Mouse (Mus musculus) urinary bladder, postnatal 36 days (tissue): ENCODE measurements at regions not wholly inside any gene's neighbourhood (a gene's known extent, or its start where the extent isn't known, plus 50 kb on each side); places are given as distances from the start of the nearest gene placed in this dataset.
A peak's percentile ranks its signal among the peaks of the same experiment; 100 is the strongest.

Source experiments
- DNase-seq, 2 experiments: peaks; one replicate each; pipeline ENCODE4 v3.0.0; 2022; ENCODE audit warnings: low spot score in 2 of 2, mixed read lengths in 1 of 2

DNA sequence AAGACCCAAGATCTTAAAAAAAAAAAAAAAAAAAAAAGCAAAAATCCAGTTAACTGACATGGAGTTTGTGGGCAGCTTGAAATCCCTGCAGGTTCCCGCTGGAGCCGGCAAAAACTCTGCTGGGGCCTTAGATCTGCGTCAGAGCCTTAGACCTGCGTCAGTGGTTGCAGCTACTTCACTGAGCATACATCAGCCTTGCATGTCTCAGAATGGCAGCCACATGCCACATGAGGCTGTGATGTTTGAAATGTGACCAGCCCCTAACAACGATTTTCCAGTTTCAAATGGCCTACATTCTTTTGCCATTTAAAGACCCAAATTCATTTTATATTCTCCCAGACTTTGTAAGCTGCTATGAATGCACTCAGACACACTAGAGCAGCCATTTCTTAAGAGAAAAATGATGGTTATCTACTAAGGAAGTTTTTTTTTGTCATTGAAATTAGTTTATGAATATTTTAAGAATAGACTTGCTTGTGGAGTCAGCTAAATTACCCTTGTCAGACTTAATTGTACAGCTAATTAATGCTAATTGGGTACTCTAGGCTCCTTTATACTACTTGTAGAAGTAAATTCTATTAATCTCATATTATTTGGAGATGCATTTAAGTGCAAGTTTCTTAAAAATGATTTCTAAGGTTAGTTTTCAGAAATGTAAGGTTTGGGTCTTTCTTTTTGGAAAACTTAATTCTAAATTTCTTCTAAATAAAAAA lies 70.8 kb downstream of the Toporsl start:
- DNase-seq: no peak

GRCm38 (mm10) chr4:52709563-52709962 lies 104.8 kb upstream of the Olfr275 start:
- DNase-seq: no peak

DNA sequence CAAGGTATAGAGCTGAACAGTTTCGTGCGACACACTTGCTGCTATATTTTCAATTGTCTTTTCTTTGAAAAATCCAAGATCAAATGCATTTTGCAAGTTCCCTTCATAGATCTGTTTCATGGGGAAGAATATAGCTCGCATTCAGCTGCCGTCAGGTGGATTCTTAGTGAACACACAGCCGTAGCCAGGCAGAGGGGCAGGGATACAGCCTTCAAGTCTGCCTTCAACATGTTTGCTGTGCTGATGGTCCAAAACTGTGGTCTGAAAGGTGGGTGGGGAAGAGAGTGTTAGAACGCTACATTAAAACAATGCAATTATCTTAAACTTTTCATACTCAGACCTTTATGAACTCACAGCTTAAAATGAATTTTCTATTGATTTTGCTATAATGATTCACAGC lies 88.2 kb upstream of the Olfr275 start:
- DNase-seq: no peak

GRCm38 (mm10) chr4:52726625-52727297 lies 87.6 kb upstream of the Olfr275 start:
- DNase-seq: peak; percentile 14 to 17

DNA sequence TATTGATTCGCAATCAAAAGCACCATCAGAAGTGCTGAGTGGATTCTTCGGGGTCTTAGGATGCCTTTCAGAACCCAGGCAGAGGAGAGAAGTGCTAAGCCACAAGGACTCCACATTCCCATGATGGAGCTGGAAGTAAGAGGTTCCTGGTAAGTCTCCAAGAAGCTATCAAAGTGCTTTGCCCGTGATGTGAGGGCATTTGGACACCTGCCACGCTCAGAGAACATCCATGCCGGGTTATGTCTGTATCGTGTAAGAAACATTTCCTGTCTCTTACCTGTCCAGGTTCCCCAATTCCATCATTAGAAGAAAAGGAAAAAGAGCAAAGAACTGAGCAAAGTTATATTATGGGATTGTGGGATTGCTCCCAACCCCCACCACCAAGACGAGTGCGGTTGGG lies 81.3 kb upstream of the Olfr275 start:
- DNase-seq: no peak

- no peak for DNase-seq
Observed at GRCm38 (mm10) chr4:52739543-52740474, 74.6 kb upstream of the Olfr275 start.

GRCm38 (mm10) chr4:52752838-52753509 lies 61.4 kb upstream of the Olfr275 start:
- no peak for DNase-seq
